Comparison of ENCODE assay signal across 10 mouse cellular contexts in genomic region chr11:118909814-118910201, GRCm38 (mm10). TPM values are rescaled to one million over a fixed set of nuclear protein-coding genes. Genes with fewer than 3 reads are reported as not detected.
A peak's percentile ranks its signal among the peaks of the same experiment; 100 is the strongest.
DNase-seq lines count a peak whose midpoint lies in the region; ATAC-seq lines count a peak whose summit lies in the region.
"Had no signal": no experiment of that assay in that cellular context is flagged by ENCODE, and none has a peak within 500 bp of the region (broad histone marks: within the 10 kb centered on the region; RNA-seq: fewer than 3 reads in every experiment).

No protein-coding gene starts in this region.

- H3K4me2 ChIP-seq in kidney, embryonic 15.5 days = peak overlapping the region; percentile 75
- peak overlapping the region; percentile 65 for H3K4me2 ChIP-seq in hindbrain, embryonic 14.5 days (replicated peaks)
- peak overlapping the region; percentile 72 for H3K4me2 ChIP-seq in neural tube, embryonic 12.5 days (replicated peaks)

- H3K9ac ChIP-seq in kidney, embryonic 15.5 days = no peak overlapping the region
- H3K9ac ChIP-seq in hindbrain, embryonic 14.5 days = peak overlapping the region; percentile 97
- peak overlapping the region; percentile 85 for H3K9ac ChIP-seq in neural tube, embryonic 12.5 days

- peak overlapping the region; percentile 46 for H3K4me3 ChIP-seq in kidney, embryonic 15.5 days (replicated peaks)
- peak overlapping the region; percentile 88 for H3K4me3 ChIP-seq in hindbrain, embryonic 14.5 days (replicated peaks; ENCODE audit: low read length)
- peak overlapping the region; percentile 69 for H3K4me3 ChIP-seq in neural tube, embryonic 12.5 days

- 1% methylated on average over 13 of the region's 13 CpGs for WGBS in kidney, embryonic 15.5 days
- WGBS in hindbrain, embryonic 14.5 days = under 1% methylated on average over 13 of the region's 13 CpGs
- WGBS in neural tube, embryonic 12.5 days = 1% methylated on average over 13 of the region's 13 CpGs

- H3K27ac ChIP-seq in kidney, embryonic 15.5 days = no peak overlapping the region
- peak overlapping the region; percentile 98 for H3K27ac ChIP-seq in hindbrain, embryonic 14.5 days
- H3K27ac ChIP-seq in neural tube, embryonic 12.5 days = peak overlapping the region; percentile 93

- no peak for DNase-seq in kidney, postnatal 4 days
- DNase-seq in cerebellum, postnatal 14 days = peak; percentile 81 to 83
- peak; percentile 58 for DNase-seq in hindbrain, embryonic 14.5 days (ENCODE audit: low spot score)
- no peak for DNase-seq in lung, postnatal 14 days
- DNase-seq: lung, postnatal 4 days had no signal

- ATAC-seq in kidney, embryonic 15.5 days (replicated peaks; ENCODE audit: low FRiP score) = no peak
- peak; percentile 15 for ATAC-seq in hindbrain, embryonic 14.5 days (ENCODE audit: low FRiP score)
- ATAC-seq in neural tube, embryonic 12.5 days (ENCODE audit: low FRiP score, low read depth) = peak; percentile 49; the same call in 1 of the 2 replicates
- no peak for ATAC-seq in monocyte, adult 5-6 weeks (replicated peaks; ENCODE audit: insufficient number of reproducible peaks, low FRiP score, low TSS enrichment, poor library complexity, severe bottlenecking)
- no peak for ATAC-seq in megakaryocyte-erythroid progenitor cell, adult 5-6 weeks (replicated peaks; ENCODE audit: low FRiP score, low TSS enrichment, poor library complexity, severe bottlenecking)

- peaks cover 37% of the 10 kb centered on the region for H3K4me1 ChIP-seq in kidney, embryonic 15.5 days
- H3K4me1 ChIP-seq in hindbrain, embryonic 14.5 days (replicated peaks; ENCODE audit: control insufficient read depth, insufficient read depth, low read length) = peaks cover 38% of the 10 kb centered on the region
- peaks cover 59% of the 10 kb centered on the region for H3K4me1 ChIP-seq in neural tube, embryonic 12.5 days

- no peaks in the 10 kb centered on the region for H3K9me3 ChIP-seq in kidney, embryonic 15.5 days (replicated peaks)
- no peaks in the 10 kb centered on the region for H3K9me3 ChIP-seq in hindbrain, embryonic 14.5 days (ENCODE audit: control insufficient read depth, low read length)
- H3K9me3 ChIP-seq in neural tube, embryonic 12.5 days = no peaks in the 10 kb centered on the region

- H3K27me3 ChIP-seq in kidney, embryonic 15.5 days = peaks cover 98% of the 10 kb centered on the region
- H3K27me3 ChIP-seq in hindbrain, embryonic 14.5 days (ENCODE audit: control insufficient read depth, insufficient read depth, low read length) = no peaks in the 10 kb centered on the region
- peaks cover 46% of the 10 kb centered on the region for H3K27me3 ChIP-seq in neural tube, embryonic 12.5 days (replicated peaks)

- H3K36me3 ChIP-seq in kidney, embryonic 15.5 days = no peaks in the 10 kb centered on the region
- no peaks in the 10 kb centered on the region for H3K36me3 ChIP-seq in hindbrain, embryonic 14.5 days (replicated peaks; ENCODE audit: control insufficient read depth, insufficient read depth)
- no peaks in the 10 kb centered on the region for H3K36me3 ChIP-seq in neural tube, embryonic 12.5 days

RNA-seq across cellular contexts. Expression of gene Rbfox3, which starts 1.6 kb away (rescaled TPM):
- polyA plus RNA-seq in kidney, embryonic 15.5 days (2015; fragmentation: Nextera tagmentation; extraction: Ambion mirVana) = 0.32 and 0.79 TPM in 2 replicates
- 64.7 and 69.3 TPM in 2 replicates for polyA plus RNA-seq in hindbrain, embryonic 14.5 days (2014; fragmentation: Nextera tagmentation; extraction: Ambion mirVana)
- 44.8 and 52.6 TPM in 2 replicates for polyA plus RNA-seq in neural tube, embryonic 12.5 days (2016; fragmentation: Nextera tagmentation; extraction: Ambion mirVana)
- not detected in 3 replicates for total RNA-seq in monocyte, adult 5-6 weeks (2017)
- total RNA-seq in megakaryocyte-erythroid progenitor cell, adult 5-6 weeks (2014; fragmentation: Nextera tagmentation) = not detected in 2 replicates
- not detected in 2 replicates for total RNA-seq in megakaryocyte-erythroid progenitor cell, adult 5-6 weeks (2017)
- total RNA-seq: MEL had no signal

Comparison
In these comparisons a context has a peak if more than half of its experiments do, and no peak if none do; other contexts are left out.
1. ATAC-seq: peak in hindbrain, embryonic 14.5 days (single experiment) and neural tube, embryonic 12.5 days (single experiment); none in kidney, embryonic 15.5 days (single experiment), monocyte, adult 5-6 weeks (single experiment) and megakaryocyte-erythroid progenitor cell, adult 5-6 weeks (single experiment).
2. DNase-seq: peak in cerebellum, postnatal 14 days (2 of 2) and hindbrain, embryonic 14.5 days (single experiment); none in kidney, postnatal 4 days (0 of 2) and lung, postnatal 14 days (single experiment).
3. RNA of gene Rbfox3, which starts 1.6 kb away (polyA plus RNA-seq): 64.7 to 69.3 TPM in hindbrain, embryonic 14.5 days and 44.8 to 52.6 TPM in neural tube, embryonic 12.5 days; 0.32 to 0.79 TPM in kidney, embryonic 15.5 days; every median in the first group is over 10 times any median in the second.
4. Peak in every context shown above with its lines, with median percentiles within 50 percentile points of each other: H3K4me2 ChIP-seq and H3K4me3 ChIP-seq.